Mouse (Mus musculus): ENCODE results near the gene Mtus2.

DNA sequence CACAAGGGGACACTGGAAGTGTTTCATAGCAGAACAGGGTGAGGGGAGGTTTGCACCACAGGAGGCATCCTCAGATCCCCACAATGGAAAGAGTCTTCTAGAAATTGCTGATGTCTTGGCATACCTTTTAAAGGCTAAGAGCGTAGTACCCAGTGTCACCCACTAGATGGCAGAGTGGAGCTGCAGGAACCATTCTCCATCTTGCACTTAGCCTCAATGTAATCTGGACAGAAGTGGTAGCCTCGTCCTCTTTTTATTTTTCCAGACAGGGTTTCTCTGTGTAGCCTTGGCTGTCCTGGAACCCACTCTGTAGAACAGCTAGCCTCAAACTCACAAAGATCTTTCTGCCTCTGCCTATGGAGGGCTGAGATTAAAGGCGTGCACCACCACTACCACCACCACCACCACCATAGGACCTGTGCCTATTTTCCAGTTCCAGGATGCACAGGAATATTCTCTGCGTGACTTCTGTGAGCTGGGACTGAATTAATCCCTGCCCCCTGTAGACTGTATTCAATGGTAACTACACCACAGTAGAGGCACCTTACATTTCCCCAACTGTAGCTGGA, 368.3 kb downstream of the Mtus2 start:
- TF ChIP-seq MYOD1 (IDR thresholded peaks at IDR 0.05; ENCODE audit: control insufficient read depth in 1 of 3, insufficient read length in 2 of 3, low read depth in 2 of 3) (no peak), POLR2AphosphoS2 (IDR thresholded peaks at IDR 0.05; ENCODE audit: insufficient read length, low read depth) (peak; percentile 47)

All from myocyte (in vitro differentiated cells).